Mouse (Mus musculus) small intestine, adult 2 months (tissue): Measurements from ENCODE around the gene Rsrp1.
A peak's percentile ranks its signal among the peaks of the same experiment; 100 is the strongest.

ENCODE experiments used
- CTCF ChIP-seq: fragments of 200-500 bp; IDR thresholded peaks from 2 replicates; pipeline ENCODE4 v1.5.1; 2012; ENCODE audit warnings: low read depth, mild to moderate bottlenecking, control low read depth, inconsistent platforms, low read length, moderate library complexity, mixed read lengths; ENCODE audit not compliant: insufficient replicate concordance, insufficient read length; ENCODE audit errors: extremely low read depth
- POLR2A ChIP-seq: fragments of 200-500 bp; IDR thresholded peaks from 2 replicates; pipeline ENCODE4 v1.6.1; 2012; ENCODE audit warnings: low read depth, mild to moderate bottlenecking, control low read depth, inconsistent platforms, low read length, moderate library complexity

- no peak for TF ChIP-seq POLR2A
- peak; percentile 5; the same call in 1 of the 2 replicates for TF ChIP-seq CTCF
Observed at GRCm38 (mm10) chr4:134922925-134923244, 507 bp upstream of the Rsrp1 start.
